Mouse (Mus musculus): Measurements from ENCODE around the gene Krt34. TPM values are rescaled to one million over a fixed set of nuclear protein-coding genes. Genes with fewer than 3 reads are reported as not detected.
A peak's percentile ranks its signal among the peaks of the same experiment; 100 is the strongest.

Krt34 gene
- total and polyA plus RNA-seq, 3 experiments = not detected

- DNase-seq = no peak
- Histone ChIP-seq H3K4me3 (no peak overlapping the region), H3K4me1 (ENCODE audit: control insufficient read depth, insufficient read depth, low read length) (no peaks in the 10 kb centered on the region), H3K79me2 (replicated peaks; ENCODE audit: control insufficient read depth, insufficient read depth, low read length) (no peaks in the 10 kb centered on the region), H3K27ac (no peak overlapping the region), H3K36me3 (ENCODE audit: control insufficient read depth, insufficient read depth, low read length) (no peaks in the 10 kb centered on the region), H3K9ac (ENCODE audit: low read depth, low read length) (no peak overlapping the region), H3K27me3 (ENCODE audit: control insufficient read depth, insufficient read depth, low read length) (no peaks in the 10 kb centered on the region)
- intact Hi-C loops (cut with DNase I) = no loop called here
- 89% methylated on average over 5 of the region's 5 CpGs for WGBS
- TF ChIP-seq POLR2A (IDR thresholded peaks at IDR 0.05; ENCODE audit: insufficient read depth, low read depth, low read length) = no peak
- TF ChIP-seq EP300 (IDR thresholded peaks at IDR 0.05; ENCODE audit: insufficient read depth, low read depth, low read length) = no peak
- TF ChIP-seq CTCF (IDR thresholded peaks at IDR 0.05) = no peak
Observed at GRCm38 (mm10) chr11:100010682-100011081, 30.7 kb downstream of the Krt34 start.

GRCm38 (mm10) chr11:100008336-100008735, 33.0 kb downstream of the Krt34 start:
- no peak overlapping the region for H3K4me3 ChIP-seq
- intact Hi-C loops (cut with DNase I) = loop anchor here (10.0 kb wide), 1 partner anchor 544 kb away; no protein-coding TSS in a partner anchor
- TF ChIP-seq POLR2A (IDR thresholded peaks at IDR 0.05; ENCODE audit: insufficient read depth, low read depth, low read length) (no peak), EP300 (IDR thresholded peaks at IDR 0.05; ENCODE audit: insufficient read depth, low read depth, low read length) (no peak), CTCF (IDR thresholded peaks at IDR 0.05) (no peak)
- H3K79me2 ChIP-seq (replicated peaks; ENCODE audit: control insufficient read depth, insufficient read depth, low read length) = no peaks in the 10 kb centered on the region
- H3K36me3 ChIP-seq (ENCODE audit: control insufficient read depth, insufficient read depth, low read length) = no peaks in the 10 kb centered on the region
- no peaks in the 10 kb centered on the region for H3K4me1 ChIP-seq (ENCODE audit: control insufficient read depth, insufficient read depth, low read length)
- no peak overlapping the region for H3K9ac ChIP-seq (ENCODE audit: low read depth, low read length)
- no peaks in the 10 kb centered on the region for H3K27me3 ChIP-seq (ENCODE audit: control insufficient read depth, insufficient read depth, low read length)
- WGBS = 72% methylated on average over 5 of the region's 5 CpGs
- DNase-seq = no peak
- H3K27ac ChIP-seq = no peak overlapping the region

GRCm38 (mm10) chr11:100006624-100007023, 34.7 kb downstream of the Krt34 start:
- WGBS = 51% methylated on average over 3 of the region's 3 CpGs
- intact Hi-C loops (cut with DNase I) = loop anchor here (10.0 kb wide), 1 partner anchor 542 kb away; no protein-coding TSS in a partner anchor
- TF ChIP-seq EP300 (IDR thresholded peaks at IDR 0.05; ENCODE audit: insufficient read depth, low read depth, low read length) (no peak), CTCF (IDR thresholded peaks at IDR 0.05) (peak; percentile 55)

GRCm38 (mm10) chr11:100005905-100006304, 35.4 kb downstream of the Krt34 start:
- TF ChIP-seq POLR2A (IDR thresholded peaks at IDR 0.05; ENCODE audit: insufficient read depth, low read depth, low read length) = no peak
- TF ChIP-seq CTCF (IDR thresholded peaks at IDR 0.05) = no peak
- no peak for TF ChIP-seq EP300 (IDR thresholded peaks at IDR 0.05; ENCODE audit: insufficient read depth, low read depth, low read length)
- WGBS = 84% methylated on average over 8 of the region's 8 CpGs

More at GRCm38 (mm10) chr11:100006624-100007023, 34.7 kb downstream of the Krt34 start:
- Histone ChIP-seq H3K27ac (no peak overlapping the region), H3K4me3 (no peak overlapping the region), H3K9ac (ENCODE audit: low read depth, low read length) (no peak overlapping the region), H3K27me3 (ENCODE audit: control insufficient read depth, insufficient read depth, low read length) (no peaks in the 10 kb centered on the region), H3K36me3 (ENCODE audit: control insufficient read depth, insufficient read depth, low read length) (no peaks in the 10 kb centered on the region), H3K79me2 (replicated peaks; ENCODE audit: control insufficient read depth, insufficient read depth, low read length) (no peaks in the 10 kb centered on the region), H3K4me1 (ENCODE audit: control insufficient read depth, insufficient read depth, low read length) (no peaks in the 10 kb centered on the region)
- no peak for DNase-seq

GRCm38 (mm10) chr11:100004846-100005245, 36.5 kb downstream of the Krt34 start:
- Histone ChIP-seq H3K4me3 (no peak overlapping the region), H3K27me3 (ENCODE audit: control insufficient read depth, insufficient read depth, low read length) (no peaks in the 10 kb centered on the region), H3K9ac (ENCODE audit: low read depth, low read length) (no peak overlapping the region), H3K4me1 (ENCODE audit: control insufficient read depth, insufficient read depth, low read length) (no peaks in the 10 kb centered on the region), H3K79me2 (replicated peaks; ENCODE audit: control insufficient read depth, insufficient read depth, low read length) (no peaks in the 10 kb centered on the region), H3K36me3 (ENCODE audit: control insufficient read depth, insufficient read depth, low read length) (no peaks in the 10 kb centered on the region), H3K27ac (no peak overlapping the region)
- TF ChIP-seq CTCF (IDR thresholded peaks at IDR 0.05) (peak; percentile 96), POLR2A (IDR thresholded peaks at IDR 0.05; ENCODE audit: insufficient read depth, low read depth, low read length) (no peak)
- DNase-seq = peak in 1 of 2 experiments; percentile 10
- intact Hi-C loops (cut with DNase I) = loop anchor here (10.0 kb wide), 1 partner anchor 540 kb away; no protein-coding TSS in a partner anchor
- 17% methylated on average over 6 of the region's 6 CpGs for WGBS

More at GRCm38 (mm10) chr11:100005905-100006304, 35.4 kb downstream of the Krt34 start:
- no peak overlapping the region for H3K27ac ChIP-seq
- H3K27me3 ChIP-seq (ENCODE audit: control insufficient read depth, insufficient read depth, low read length) = no peaks in the 10 kb centered on the region
- no peak overlapping the region for H3K9ac ChIP-seq (ENCODE audit: low read depth, low read length)
- no peak for DNase-seq
- intact Hi-C loops (cut with DNase I) = loop anchor here (10.0 kb wide), 1 partner anchor 541 kb away; no protein-coding TSS in a partner anchor
- no peaks in the 10 kb centered on the region for H3K4me1 ChIP-seq (ENCODE audit: control insufficient read depth, insufficient read depth, low read length)
- no peaks in the 10 kb centered on the region for H3K79me2 ChIP-seq (replicated peaks; ENCODE audit: control insufficient read depth, insufficient read depth, low read length)
- H3K4me3 ChIP-seq = no peak overlapping the region
- H3K36me3 ChIP-seq (ENCODE audit: control insufficient read depth, insufficient read depth, low read length) = no peaks in the 10 kb centered on the region

GRCm38 (mm10) chr11:99999091-99999490, 42.3 kb downstream of the Krt34 start:
- WGBS = 83% methylated on average over 7 of the region's 7 CpGs

More at GRCm38 (mm10) chr11:99999091-99999490, 42.3 kb downstream of the Krt34 start:
- no peaks in the 10 kb centered on the region for H3K36me3 ChIP-seq (ENCODE audit: control insufficient read depth, insufficient read depth, low read length)
- H3K27me3 ChIP-seq (ENCODE audit: control insufficient read depth, insufficient read depth, low read length) = no peaks in the 10 kb centered on the region; the same call in 1 of the 2 replicates
- no peak for TF ChIP-seq CTCF (IDR thresholded peaks at IDR 0.05)
- TF ChIP-seq POLR2A (IDR thresholded peaks at IDR 0.05; ENCODE audit: insufficient read depth, low read depth, low read length) = no peak
- no peak for TF ChIP-seq EP300 (IDR thresholded peaks at IDR 0.05; ENCODE audit: insufficient read depth, low read depth, low read length)
- no peak overlapping the region for H3K4me3 ChIP-seq
- H3K9ac ChIP-seq (ENCODE audit: low read depth, low read length) = no peak overlapping the region
- no peak for DNase-seq
- H3K79me2 ChIP-seq (replicated peaks; ENCODE audit: control insufficient read depth, insufficient read depth, low read length) = no peaks in the 10 kb centered on the region
- H3K27ac ChIP-seq = no peak overlapping the region
- intact Hi-C loops (cut with DNase I) = no loop called here
- no peaks in the 10 kb centered on the region for H3K4me1 ChIP-seq (ENCODE audit: control insufficient read depth, insufficient read depth, low read length)
